Mouse (Mus musculus) stomach, embryonic 14.5 days (tissue): ENCODE data around the gene Inpp4b. TPM values are rescaled to one million over a fixed set of nuclear protein-coding genes. Genes with fewer than 3 reads are reported as not detected.

ENCODE experiments used
- ATAC-seq: fragments of 200-750 bp; cut with Nextera tagmentation; 2 replicates; pipeline ENCODE4 v1.8.0; 2017; ENCODE audit warnings: low read depth, moderate TSS enrichment; ENCODE audit not compliant: insufficient number of reproducible peaks, insufficient read depth, low FRiP score
- H3K27ac ChIP-seq: fragments of 300-500 bp; sonication (generic); 2 replicates; pipeline ENCODE4 v1.5.1; 2014; ENCODE audit warnings: mild to moderate bottlenecking, low read length, moderate library complexity, mixed read lengths
- H3K27me3 ChIP-seq: fragments of 300-500 bp; sonication (generic); 2 replicates; pipeline ENCODE4 v1.6.1; 2014; ENCODE audit warnings: low read length, control low read depth, mixed read lengths; ENCODE audit not compliant: control insufficient read depth, insufficient read depth
- H3K36me3 ChIP-seq: fragments of 300-500 bp; sonication (generic); 2 replicates; pipeline ENCODE4 v1.6.1; 2014; ENCODE audit warnings: mild to moderate bottlenecking, control low read depth, low read length, moderate library complexity, mixed read lengths; ENCODE audit not compliant: control insufficient read depth, insufficient read depth
- H3K4me1 ChIP-seq: fragments of 300-500 bp; sonication (generic); 2 replicates; pipeline ENCODE4 v1.6.1; 2014; ENCODE audit warnings: low read length, control low read depth, mixed read lengths; ENCODE audit not compliant: control insufficient read depth, insufficient read depth
- H3K4me2 ChIP-seq: fragments of 300-500 bp; sonication (generic); replicated peaks from 2 replicates; pipeline ENCODE4 v1.6.1; 2014; ENCODE audit warnings: low read depth, low read length, control low read depth
- H3K4me3 ChIP-seq: fragments of 300-500 bp; sonication (generic); 2 replicates; pipeline ENCODE4 v1.5.1; 2014; ENCODE audit warnings: low read depth, low read length, control low read depth
- H3K9ac ChIP-seq: fragments of 300-500 bp; sonication (generic); replicated peaks from 2 replicates; pipeline ENCODE4 v1.6.1; 2014; ENCODE audit warnings: low read depth, mild to moderate bottlenecking, control low read depth, low read length, moderate library complexity, mixed read lengths
- H3K9me3 ChIP-seq: fragments of 300-500 bp; sonication (generic); 2 replicates; pipeline ENCODE4 v1.6.1; 2016; ENCODE audit warnings: low read depth, low read length, control low read depth; ENCODE audit not compliant: control insufficient read depth
- whole genome bisulfite sequencing: fragments of 180-500 bp; shearing (Covaris S2); extraction: QIAGEN DNeasy Blood & Tissue Kit; methylation state at CpG from one replicate; pipeline ENCODE4 v1.1.7; 2014; 5-methylcytosine and 5-hydroxymethylcytosine counted together
- polyA plus RNA-seq: library from polyadenylated mRNA; unstranded; fragments of >200 nt; fragmentation: Nextera tagmentation; extraction: Ambion mirVana; gene quantifications from 2 replicates; pipeline ENCODE4 v1.2.1, GENCODE M21; 2014

Gene Inpp4b
- polyA plus RNA-seq, 1 experiment from 2014 or later, result 5.2 TPM

DNA sequence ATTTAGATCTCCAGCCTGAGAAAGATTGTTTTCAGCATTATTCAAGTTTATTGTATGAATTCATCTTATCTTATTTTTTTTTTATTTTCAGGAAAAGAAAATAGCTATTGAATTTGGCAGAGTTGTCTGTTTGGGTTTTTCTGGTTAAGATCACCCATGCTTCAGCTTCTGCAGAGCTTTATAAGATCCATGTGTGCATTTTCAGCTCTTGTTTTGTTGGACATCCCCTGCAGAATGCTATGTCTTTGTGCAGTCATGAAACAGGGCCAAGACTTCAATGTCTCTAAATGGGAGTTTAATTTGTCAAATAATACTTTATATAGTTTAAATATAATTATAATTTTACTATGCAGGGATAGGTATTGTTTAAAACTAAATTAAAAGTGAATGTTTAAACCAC, 170.5 kb downstream of the Inpp4b start:
- Histone ChIP-seq H3K9ac (no peak overlapping the region), H3K36me3 (no peaks in the 10 kb centered on the region), H3K9me3 (no peaks in the 10 kb centered on the region), H3K27me3 (no peaks in the 10 kb centered on the region), H3K4me2 (no peak overlapping the region), H3K27ac (no peak overlapping the region), H3K4me3 (no peak overlapping the region), H3K4me1 (no peaks in the 10 kb centered on the region)
- no peak for ATAC-seq

GRCm38 (mm10) chr8:81514425-81514824, 172.1 kb downstream of the Inpp4b start:
- Histone ChIP-seq H3K27ac (no peak overlapping the region), H3K4me3 (no peak overlapping the region), H3K4me1 (no peaks in the 10 kb centered on the region), H3K27me3 (no peaks in the 10 kb centered on the region), H3K36me3 (no peaks in the 10 kb centered on the region), H3K9me3 (no peaks in the 10 kb centered on the region), H3K9ac (no peak overlapping the region), H3K4me2 (no peak overlapping the region)
- ATAC-seq, result no peak

DNA sequence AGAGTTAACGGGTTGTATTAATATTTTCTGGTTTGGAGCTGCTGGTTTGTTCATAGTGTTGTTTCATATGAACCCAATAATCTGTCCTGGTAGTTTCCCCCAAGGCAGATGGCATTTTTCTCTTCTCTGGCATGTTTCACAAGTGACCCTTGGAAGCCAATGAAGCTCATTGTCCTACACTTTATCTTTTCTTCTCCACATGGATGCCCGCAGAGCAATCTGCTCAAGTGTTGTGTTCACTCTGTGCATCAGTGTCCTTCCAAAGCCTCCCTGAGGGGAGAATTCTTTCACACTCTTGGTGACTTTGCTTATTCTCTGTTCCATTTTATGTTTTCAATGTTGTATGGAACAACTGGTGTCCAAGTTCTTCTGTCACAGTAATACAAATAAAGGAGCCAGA, 179.7 kb downstream of the Inpp4b start:
- WGBS, result 88% methylated on average over 2 of the region's 2 CpGs
- Histone ChIP-seq H3K4me1 (no peaks in the 10 kb centered on the region), H3K4me2 (no peak overlapping the region), H3K4me3 (no peak overlapping the region), H3K27me3 (no peaks in the 10 kb centered on the region), H3K36me3 (no peaks in the 10 kb centered on the region), H3K27ac (no peak overlapping the region), H3K9ac (no peak overlapping the region), H3K9me3 (no peaks in the 10 kb centered on the region)
- no peak for ATAC-seq

DNA sequence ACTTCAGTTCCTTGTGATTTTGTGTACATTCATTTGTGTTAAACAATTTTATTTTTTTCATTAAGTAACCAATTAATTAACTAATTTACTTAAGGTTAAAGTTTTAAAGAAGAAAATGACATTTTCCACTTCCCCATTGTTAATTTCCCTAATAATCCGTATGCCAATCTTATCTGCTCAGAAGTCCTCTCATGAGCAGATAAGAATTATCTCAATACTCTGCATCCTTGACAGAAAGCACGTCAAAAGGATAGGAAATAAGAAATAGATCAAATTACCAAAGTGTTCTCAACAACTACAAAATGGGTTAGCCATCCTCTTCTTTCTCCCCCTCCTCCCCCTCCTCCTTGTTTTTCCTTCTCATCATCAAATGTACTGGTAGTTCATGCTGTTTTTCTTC, 182.2 kb downstream of the Inpp4b start:
- no peak overlapping the region for H3K27ac ChIP-seq
- H3K9me3 ChIP-seq, result no peaks in the 10 kb centered on the region
- H3K36me3 ChIP-seq, result no peaks in the 10 kb centered on the region
- no peaks in the 10 kb centered on the region for H3K4me1 ChIP-seq
- H3K9ac ChIP-seq, result no peak overlapping the region
- H3K4me2 ChIP-seq, result no peak overlapping the region
- no peak for ATAC-seq
- 43% methylated on average over 2 of the region's 2 CpGs for WGBS
- H3K4me3 ChIP-seq, result no peak overlapping the region
- no peaks in the 10 kb centered on the region for H3K27me3 ChIP-seq

DNA sequence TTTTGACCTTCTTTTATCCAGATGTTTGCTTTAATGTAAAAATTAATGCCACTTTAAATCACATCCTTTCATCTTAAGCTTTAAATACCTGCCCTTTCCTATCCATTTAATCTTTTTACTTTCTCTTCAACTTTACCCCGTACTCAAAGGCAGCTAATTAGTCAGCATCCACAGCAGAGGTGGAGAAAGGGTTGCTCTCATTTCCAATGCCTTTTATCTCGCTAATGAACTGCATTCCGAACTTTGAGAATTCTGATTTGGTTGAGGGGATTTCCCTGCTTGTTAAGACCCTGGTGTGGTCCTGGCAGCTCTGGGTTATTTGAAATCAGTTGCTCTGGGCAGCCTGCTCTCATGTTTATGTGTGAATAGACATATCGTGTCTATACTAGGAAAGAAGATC, 185.3 kb downstream of the Inpp4b start:
- ATAC-seq, result no peak
- H3K4me1 ChIP-seq, result no peaks in the 10 kb centered on the region

DNA sequence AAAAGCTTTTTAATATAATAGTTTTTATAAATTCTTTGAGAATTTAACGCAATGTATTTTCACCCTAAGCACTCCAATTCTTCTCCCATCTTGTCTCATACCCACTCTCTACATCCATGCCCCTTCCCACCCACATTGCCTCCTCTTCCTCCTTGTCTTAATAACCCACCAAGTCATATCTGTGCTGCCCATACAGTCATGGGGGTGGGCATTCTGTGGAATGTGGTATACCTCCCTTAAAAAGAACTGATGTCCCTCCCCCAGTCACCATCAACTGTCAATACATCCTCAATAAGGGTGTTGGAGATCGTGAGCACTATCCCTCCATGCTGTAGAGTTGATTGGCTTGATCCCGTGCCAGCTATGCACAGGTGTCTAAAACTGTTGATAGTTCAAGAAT, 196.0 kb downstream of the Inpp4b start:
- no peaks in the 10 kb centered on the region for H3K4me1 ChIP-seq
- 81% methylated on average over 3 of the region's 3 CpGs for WGBS
- no peak overlapping the region for H3K4me2 ChIP-seq
- H3K36me3 ChIP-seq, result no peaks in the 10 kb centered on the region
- no peak for ATAC-seq
- H3K27me3 ChIP-seq, result no peaks in the 10 kb centered on the region
- no peaks in the 10 kb centered on the region for H3K9me3 ChIP-seq
- H3K4me3 ChIP-seq, result no peak overlapping the region
- no peak overlapping the region for H3K9ac ChIP-seq
- H3K27ac ChIP-seq, result no peak overlapping the region

More for the DNA sequence above, 185.3 kb downstream of the Inpp4b start:
- no peaks in the 10 kb centered on the region for H3K9me3 ChIP-seq
- 31% methylated on average over 4 of the region's 4 CpGs for WGBS
- H3K4me2 ChIP-seq, result no peak overlapping the region
- H3K9ac ChIP-seq, result no peak overlapping the region
- no peak overlapping the region for H3K4me3 ChIP-seq
- no peaks in the 10 kb centered on the region for H3K27me3 ChIP-seq
- no peaks in the 10 kb centered on the region for H3K36me3 ChIP-seq
- H3K27ac ChIP-seq, result no peak overlapping the region

GRCm38 (mm10) chr8:81558550-81558949, 216.2 kb downstream of the Inpp4b start:
- no peak for ATAC-seq

GRCm38 (mm10) chr8:81562405-81562804, 220.0 kb downstream of the Inpp4b start:
- Histone ChIP-seq H3K4me1 (no peaks in the 10 kb centered on the region), H3K4me2 (no peak overlapping the region), H3K27me3 (no peaks in the 10 kb centered on the region), H3K9me3 (no peaks in the 10 kb centered on the region), H3K9ac (no peak overlapping the region), H3K4me3 (no peak overlapping the region), H3K27ac (no peak overlapping the region), H3K36me3 (no peaks in the 10 kb centered on the region)
- 65% methylated on average over 1 of the region's 1 CpGs for WGBS
- no peak for ATAC-seq

More at GRCm38 (mm10) chr8:81558550-81558949, 216.2 kb downstream of the Inpp4b start:
- 81% methylated on average over 4 of the region's 4 CpGs for WGBS
- Histone ChIP-seq H3K27me3 (no peaks in the 10 kb centered on the region), H3K9ac (no peak overlapping the region), H3K9me3 (no peaks in the 10 kb centered on the region), H3K27ac (no peak overlapping the region), H3K4me1 (no peaks in the 10 kb centered on the region), H3K4me3 (no peak overlapping the region), H3K36me3 (no peaks in the 10 kb centered on the region), H3K4me2 (no peak overlapping the region)

GRCm38 (mm10) chr8:81565484-81565883, 223.1 kb downstream of the Inpp4b start:
- ATAC-seq, result no peak
- 83% methylated on average over 4 of the region's 4 CpGs for WGBS

More at GRCm38 (mm10) chr8:81565484-81565883, 223.1 kb downstream of the Inpp4b start:
- Histone ChIP-seq H3K9me3 (no peaks in the 10 kb centered on the region), H3K36me3 (no peaks in the 10 kb centered on the region), H3K27me3 (no peaks in the 10 kb centered on the region), H3K27ac (no peak overlapping the region), H3K4me1 (no peaks in the 10 kb centered on the region), H3K4me3 (no peak overlapping the region), H3K9ac (no peak overlapping the region), H3K4me2 (no peak overlapping the region)
